Comparison of ENCODE assay signal across 12 mouse cellular contexts in genomic region chr5:142418419-142418818, GRCm38 (mm10).
"Had no signal": no experiment of that assay in that cellular context is flagged by ENCODE, and none has a peak within 500 bp of the region (broad histone marks: within the 10 kb centered on the region; RNA-seq: fewer than 3 reads in every experiment).

No protein-coding gene starts in this region.

- H3K27ac ChIP-seq: kidney, postnatal 0 days; left cerebral cortex, adult 2 months; limb, embryonic 10.5 days had no signal

- H3K9ac ChIP-seq: midbrain, embryonic 12.5 days had no signal

- H3K27me3 ChIP-seq: megakaryocyte, embryonic 14.5 days; midbrain, embryonic 12.5 days had no signal

- H3K4me3 ChIP-seq: left cerebral cortex, adult 2 months; limb, embryonic 10.5 days; megakaryocyte, embryonic 14.5 days; midbrain, embryonic 12.5 days had no signal

- H3K9me3 ChIP-seq: limb, embryonic 10.5 days; megakaryocyte, embryonic 14.5 days; midbrain, embryonic 12.5 days had no signal

- ATAC-seq: intestine, embryonic 16.5 days; lung, postnatal 0 days had no signal

- H3K4me2 ChIP-seq: midbrain, embryonic 12.5 days had no signal

- DNase-seq: lung, adult 2 months; lung, postnatal 36 days; right cerebral cortex, adult 18-20 months; right cerebral cortex, postnatal 25 days; thymus, postnatal 36 days had no signal
